Mouse (Mus musculus) macrophage (primary cell): ENCODE measurements around the gene Pcp4. TPM values are rescaled to one million over a fixed set of nuclear protein-coding genes. Genes with fewer than 3 reads are reported as not detected.

ENCODE experiments used
- H3K27ac ChIP-seq: fragments of 350-480 bp; formaldehyde crosslinking; 2 replicates; pipeline ENCODE4 v1.9.0; 2021
- H3K36me3 ChIP-seq: fragments of 350-480 bp; formaldehyde crosslinking; 2 replicates; pipeline ENCODE4 v1.9.0; 2021; ENCODE audit errors: inconsistent target
- H3K4me3 ChIP-seq: fragments of 350-480 bp; formaldehyde crosslinking; 2 replicates; pipeline ENCODE4 v1.9.0; 2021; ENCODE audit errors: inconsistent target
- H3K79me2 ChIP-seq: fragments of 350-480 bp; formaldehyde crosslinking; 2 replicates; pipeline ENCODE4 v1.9.0; 2021; ENCODE audit errors: inconsistent target
- WGBS: methylation state at CpG from one replicate; pipeline ENCODE4 v1.1.7; 2026; ENCODE audit warnings: inconsistent platforms; ENCODE audit not compliant: missing documents; 5-methylcytosine and 5-hydroxymethylcytosine counted together
- polyA plus RNA-seq: library from polyadenylated mRNA; stranded (reverse); fragments of 250-400 nt; gene quantifications from 3 replicates; pipeline ENCODE4 v1.2.4, GENCODE M21; 2018; ENCODE audit warnings: inconsistent platforms

The Pcp4 gene
- polyA plus RNA-seq, 1 experiment from 2014 or later, result not detected

DNA sequence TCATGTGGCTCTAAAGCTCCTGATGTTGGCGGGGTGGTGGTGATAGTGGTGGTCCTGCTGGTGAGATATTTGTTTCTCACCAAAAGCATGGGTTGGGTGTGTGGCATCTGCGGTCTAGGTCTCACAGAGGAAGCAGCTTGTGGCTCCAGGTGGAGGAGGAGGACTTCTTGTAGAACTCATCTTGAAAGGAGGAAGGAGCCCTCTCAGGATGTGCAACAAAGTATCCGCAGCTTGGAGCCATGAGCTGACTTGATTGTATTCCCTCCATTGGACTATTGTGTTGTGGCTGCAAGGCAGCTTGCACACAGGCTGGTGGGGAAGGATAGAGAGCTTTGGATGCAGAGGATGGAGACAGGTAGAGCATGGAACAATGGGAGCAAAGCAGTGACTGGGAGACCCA lies 60.1 kb downstream of the Pcp4 start:
- Histone ChIP-seq H3K4me3 (no peak overlapping the region), H3K79me2 (no peaks in the 10 kb centered on the region), H3K27ac (no peak overlapping the region), H3K36me3 (no peaks in the 10 kb centered on the region)
- WGBS, result 95% methylated on average over 2 of the region's 3 CpGs

DNA sequence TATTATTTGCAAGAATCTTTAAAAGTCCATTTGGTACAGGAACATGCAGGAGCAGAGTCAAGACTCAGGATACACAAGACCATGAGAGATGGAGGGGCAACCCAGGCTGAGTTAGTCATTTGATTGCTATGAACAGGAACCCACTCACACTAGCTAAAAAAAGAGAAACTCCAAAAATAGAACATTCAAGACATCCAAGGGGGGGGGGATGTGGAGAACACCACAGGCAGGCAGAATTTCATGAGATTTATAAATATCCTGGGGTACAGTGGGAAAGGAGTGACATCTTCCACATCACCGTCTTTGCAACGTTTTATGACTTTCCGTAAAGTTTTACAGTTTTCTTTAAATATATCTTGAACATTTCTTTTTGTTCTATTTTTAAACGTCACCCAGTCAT lies 61.1 kb downstream of the Pcp4 start:
- Histone ChIP-seq H3K4me3 (no peak overlapping the region), H3K36me3 (no peaks in the 10 kb centered on the region), H3K27ac (no peak overlapping the region), H3K79me2 (no peaks in the 10 kb centered on the region)
- 30% methylated on average over 4 of the region's 4 CpGs for WGBS

DNA sequence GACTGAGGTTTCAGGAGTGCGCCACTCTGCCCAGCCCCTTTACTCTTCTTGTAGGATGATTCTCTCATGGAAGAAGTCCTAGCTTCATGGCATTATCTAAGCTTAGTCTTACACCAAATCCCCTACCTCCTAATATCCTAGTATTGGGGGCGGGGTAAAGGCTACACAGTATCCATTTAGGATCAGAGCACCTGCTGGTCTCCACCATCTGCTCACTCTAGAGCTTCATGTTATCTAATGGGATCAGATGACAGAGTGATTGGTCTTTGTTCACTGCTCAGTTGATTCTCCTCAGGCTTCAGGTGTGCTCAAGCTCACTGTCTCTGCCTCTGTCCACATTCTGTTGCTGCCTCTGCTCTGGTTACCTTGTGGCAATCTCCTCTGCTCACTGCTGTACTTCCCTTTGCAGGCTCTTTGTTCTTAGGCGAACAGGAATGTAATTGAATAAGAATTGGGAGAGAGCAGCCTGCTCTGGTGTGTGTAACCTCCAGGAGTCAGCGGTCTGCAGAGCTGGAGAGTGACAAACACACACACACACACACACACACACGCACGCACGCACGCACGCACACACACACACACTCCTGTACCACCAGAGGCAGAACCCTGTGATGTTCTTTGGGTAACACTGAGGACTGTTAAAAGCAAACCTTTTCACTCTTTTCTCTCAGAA lies 62.6 kb downstream of the Pcp4 start:
- Histone ChIP-seq H3K79me2 (no peaks in the 10 kb centered on the region), H3K36me3 (no peaks in the 10 kb centered on the region), H3K27ac (no peak overlapping the region), H3K4me3 (no peak overlapping the region)
- WGBS, result 80% methylated on average over 9 of the region's 9 CpGs

GRCm38 (mm10) chr16:96530569-96530898 lies 63.1 kb downstream of the Pcp4 start:
- 58% methylated on average over 3 of the region's 3 CpGs for WGBS
- no peak overlapping the region for H3K27ac ChIP-seq
- no peak overlapping the region for H3K4me3 ChIP-seq
- H3K79me2 ChIP-seq, result no peaks in the 10 kb centered on the region
- H3K36me3 ChIP-seq, result no peaks in the 10 kb centered on the region

GRCm38 (mm10) chr16:96531029-96531428 lies 63.6 kb downstream of the Pcp4 start:
- WGBS, result 82% methylated on average over 4 of the region's 4 CpGs
- H3K36me3 ChIP-seq, result no peaks in the 10 kb centered on the region
- no peak overlapping the region for H3K27ac ChIP-seq
- no peaks in the 10 kb centered on the region for H3K79me2 ChIP-seq
- H3K4me3 ChIP-seq, result no peak overlapping the region

- H3K79me2 ChIP-seq, result no peaks in the 10 kb centered on the region
- WGBS, result 46% methylated on average over 8 of the region's 8 CpGs
- no peak overlapping the region for H3K4me3 ChIP-seq
- no peaks in the 10 kb centered on the region for H3K36me3 ChIP-seq
- no peak overlapping the region for H3K27ac ChIP-seq
These were observed 66.3 kb downstream of the Pcp4 start for GRCm38 (mm10) chr16:96533710-96534109.

GRCm38 (mm10) chr16:96535271-96535670 lies 67.9 kb downstream of the Pcp4 start:
- 83% methylated on average over 4 of the region's 4 CpGs for WGBS
- H3K36me3 ChIP-seq, result no peaks in the 10 kb centered on the region
- no peak overlapping the region for H3K27ac ChIP-seq
- no peak overlapping the region for H3K4me3 ChIP-seq
- H3K79me2 ChIP-seq, result no peaks in the 10 kb centered on the region

DNA sequence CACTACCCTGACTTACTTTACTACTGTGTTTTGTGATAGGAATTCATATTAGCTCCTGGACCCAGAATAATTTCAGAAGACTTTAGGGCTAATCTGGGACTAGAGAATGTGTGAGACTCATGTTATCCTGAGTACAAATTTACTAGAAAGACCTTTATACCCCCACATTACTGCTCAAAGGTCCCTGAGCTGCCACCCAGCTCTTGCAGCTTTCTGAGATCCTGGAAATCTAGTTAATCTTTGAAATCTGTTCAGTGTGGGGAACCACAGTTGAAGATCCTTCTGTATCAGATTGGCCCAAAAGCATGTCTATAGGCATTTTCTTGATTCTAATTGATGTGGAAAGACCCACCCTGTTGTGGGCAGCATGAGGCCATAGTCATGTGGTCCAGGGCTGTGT lies 69.0 kb downstream of the Pcp4 start:
- Histone ChIP-seq H3K27ac (no peak overlapping the region), H3K79me2 (no peaks in the 10 kb centered on the region), H3K4me3 (no peak overlapping the region), H3K36me3 (no peaks in the 10 kb centered on the region)

- WGBS, result 92% methylated on average over 4 of the region's 4 CpGs
- Histone ChIP-seq H3K4me3 (no peak overlapping the region), H3K27ac (no peak overlapping the region), H3K36me3 (no peaks in the 10 kb centered on the region), H3K79me2 (no peaks in the 10 kb centered on the region)
These were observed 71.7 kb downstream of the Pcp4 start for GRCm38 (mm10) chr16:96539091-96539490.

GRCm38 (mm10) chr16:96541056-96541455 lies 73.7 kb downstream of the Pcp4 start:
- Histone ChIP-seq H3K36me3 (no peaks in the 10 kb centered on the region), H3K27ac (no peak overlapping the region), H3K4me3 (no peak overlapping the region), H3K79me2 (no peaks in the 10 kb centered on the region)
- WGBS, result 11% methylated on average over 2 of the region's 2 CpGs

- Histone ChIP-seq H3K36me3 (no peaks in the 10 kb centered on the region), H3K4me3 (no peak overlapping the region), H3K79me2 (no peaks in the 10 kb centered on the region), H3K27ac (no peak overlapping the region)
- WGBS, result 97% methylated on average over 2 of the region's 2 CpGs
These were observed 85.3 kb downstream of the Pcp4 start for GRCm38 (mm10) chr16:96552680-96553079.

DNA sequence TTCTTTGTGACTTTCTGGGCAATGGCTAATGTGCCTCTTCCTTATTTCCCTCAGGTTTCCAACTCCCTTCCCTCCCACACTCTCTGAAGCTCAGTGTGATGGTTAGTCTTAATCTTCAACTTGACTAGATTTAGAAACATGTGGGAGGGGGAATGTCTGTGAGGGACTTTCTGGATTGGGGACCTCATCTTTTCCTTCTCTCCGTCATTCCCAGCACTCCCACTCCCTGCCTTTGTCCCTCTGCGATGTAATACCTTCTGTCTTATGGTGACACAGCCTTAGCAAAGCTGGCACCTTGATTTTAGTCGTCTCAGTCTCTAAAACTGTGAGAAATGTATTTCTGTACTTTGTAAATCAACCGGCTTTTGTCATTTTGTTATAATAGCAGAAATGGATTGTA lies 88.0 kb downstream of the Pcp4 start:
- whole genome bisulfite sequencing, result 76% methylated on average over 4 of the region's 4 CpGs

DNA sequence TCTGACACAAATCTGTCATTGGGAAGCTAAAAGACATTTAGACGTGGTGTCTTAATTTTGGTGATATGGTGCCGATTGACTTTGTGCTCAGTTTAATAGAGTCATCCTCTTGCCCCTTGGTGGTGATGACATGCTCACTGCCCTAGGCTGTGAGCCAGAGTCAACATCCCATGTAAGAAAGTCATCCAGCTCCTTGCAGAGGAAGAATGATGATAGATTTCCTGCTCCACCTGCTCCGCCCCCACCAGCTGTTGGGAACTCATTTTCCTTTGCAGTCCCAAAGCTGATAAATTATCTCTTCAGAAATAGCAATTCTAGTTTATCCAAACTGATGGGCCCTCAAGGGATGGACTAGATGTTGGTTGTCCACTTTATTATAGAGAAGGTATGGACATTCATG lies 89.2 kb downstream of the Pcp4 start:
- Histone ChIP-seq H3K27ac (no peak overlapping the region), H3K79me2 (no peaks in the 10 kb centered on the region), H3K4me3 (no peak overlapping the region), H3K36me3 (no peaks in the 10 kb centered on the region)
- WGBS, result 96% methylated on average over 3 of the region's 3 CpGs

More for the DNA sequence above, 88.0 kb downstream of the Pcp4 start:
- Histone ChIP-seq H3K27ac (no peak overlapping the region), H3K4me3 (no peak overlapping the region), H3K36me3 (no peaks in the 10 kb centered on the region), H3K79me2 (no peaks in the 10 kb centered on the region)

GRCm38 (mm10) chr16:96558341-96558740 lies 90.9 kb downstream of the Pcp4 start:
- 100% methylated on average over 1 of the region's 1 CpGs for WGBS
- Histone ChIP-seq H3K36me3 (no peaks in the 10 kb centered on the region), H3K79me2 (no peaks in the 10 kb centered on the region), H3K27ac (no peak overlapping the region), H3K4me3 (no peak overlapping the region)

DNA sequence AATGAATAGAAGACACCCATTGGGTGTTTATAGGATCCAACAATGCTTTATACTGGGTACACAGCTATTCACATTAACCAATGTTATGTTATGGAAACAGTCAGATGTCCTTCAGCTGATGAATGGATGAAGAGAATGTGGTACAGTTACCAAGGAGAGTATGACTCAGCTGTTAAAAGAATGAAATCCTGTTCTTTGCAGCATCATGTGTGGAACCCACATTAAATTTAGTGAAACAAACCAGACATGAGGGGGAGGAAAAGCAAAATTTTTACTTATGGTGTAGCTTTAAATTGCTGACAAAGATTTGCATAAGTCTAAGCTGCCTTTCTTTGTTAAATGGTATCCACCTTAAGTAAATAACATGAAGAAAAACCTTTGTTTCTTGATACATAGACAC lies 92.4 kb downstream of the Pcp4 start:
- Histone ChIP-seq H3K36me3 (no peaks in the 10 kb centered on the region), H3K27ac (no peak overlapping the region), H3K79me2 (no peaks in the 10 kb centered on the region), H3K4me3 (no peak overlapping the region)
